Mouse (Mus musculus) lung, postnatal 0 days (tissue): ENCODE measurements around the gene Rpl21. TPM values are rescaled to one million over a fixed set of nuclear protein-coding genes. Genes with fewer than 3 reads are reported as not detected.

Source experiments
- ATAC-seq: fragments of 200-750 bp; cut with Nextera tagmentation; 2 replicates; pipeline ENCODE4 v1.8.0; 2017; ENCODE audit warnings: moderate library complexity
- DNase-seq: peaks from one replicate; pipeline ENCODE4 v3.0.0-alpha.2; 2016; ENCODE audit warnings: low spot score
- H3K27ac ChIP-seq: fragments of 300-500 bp; sonication (generic); 2 replicates; pipeline ENCODE4 v1.5.1; 2014; ENCODE audit warnings: antibody characterized with exemption, mild to moderate bottlenecking, low read length, mixed read lengths
- H3K27me3 ChIP-seq: fragments of 300-500 bp; sonication (generic); replicated peaks from 2 replicates; pipeline ENCODE4 v1.6.1; 2014; ENCODE audit warnings: low read length, mixed read lengths; ENCODE audit not compliant: insufficient read depth
- H3K36me3 ChIP-seq: fragments of 300-500 bp; sonication (generic); 2 replicates; pipeline ENCODE4 v1.6.1; 2014; ENCODE audit warnings: low read length, mixed read lengths; ENCODE audit not compliant: insufficient read depth
- H3K4me1 ChIP-seq: fragments of 300-500 bp; sonication (generic); 2 replicates; pipeline ENCODE4 v1.6.1; 2014; ENCODE audit warnings: antibody characterized with exemption, low read depth, low read length, mixed read lengths; ENCODE audit not compliant: insufficient read depth
- H3K4me2 ChIP-seq: fragments of 300-500 bp; sonication (generic); replicated peaks from 2 replicates; pipeline ENCODE4 v1.6.1; 2014; ENCODE audit warnings: low read depth, mild to moderate bottlenecking, low read length, moderate library complexity, mixed read lengths
- H3K4me3 ChIP-seq: fragments of 300-500 bp; sonication (generic); 2 replicates; pipeline ENCODE4 v1.5.1; 2014; ENCODE audit warnings: low read depth, low read length
- H3K9ac ChIP-seq: fragments of 300-500 bp; sonication (generic); replicated peaks from 2 replicates; pipeline ENCODE4 v1.6.1; 2014; ENCODE audit warnings: low read depth, mild to moderate bottlenecking
- H3K9me3 ChIP-seq: fragments of 300-500 bp; sonication (generic); 2 replicates; pipeline ENCODE4 v1.6.1; 2016; ENCODE audit warnings: low read length, mixed read lengths
- CTCF ChIP-seq: IDR thresholded peaks from 2 replicates; pipeline ENCODE4 v1.5.1; 2016; ENCODE audit warnings: antibody characterized with exemption, mild to moderate bottlenecking
- EP300 ChIP-seq: IDR thresholded peaks from 2 replicates; pipeline ENCODE4 v1.6.1; 2016; ENCODE audit warnings: antibody characterized with exemption, mild to moderate bottlenecking, control low read depth
- WGBS: fragments of 180-500 bp; shearing (Covaris S2); extraction: QIAGEN DNeasy Blood & Tissue Kit; methylation state at CpG from one replicate; pipeline ENCODE4 v1.1.7; 2014; 5-methylcytosine and 5-hydroxymethylcytosine counted together
- polyA plus RNA-seq: library from polyadenylated mRNA; unstranded; fragments of >200 nt; fragmentation: Nextera tagmentation; extraction: Ambion mirVana; gene quantifications from 2 replicates; pipeline ENCODE4 v1.2.1, GENCODE M21; 2015

Gene Rpl21
- polyA plus RNA-seq, 1 experiment from 2014 or later = 489 TPM

DNA sequence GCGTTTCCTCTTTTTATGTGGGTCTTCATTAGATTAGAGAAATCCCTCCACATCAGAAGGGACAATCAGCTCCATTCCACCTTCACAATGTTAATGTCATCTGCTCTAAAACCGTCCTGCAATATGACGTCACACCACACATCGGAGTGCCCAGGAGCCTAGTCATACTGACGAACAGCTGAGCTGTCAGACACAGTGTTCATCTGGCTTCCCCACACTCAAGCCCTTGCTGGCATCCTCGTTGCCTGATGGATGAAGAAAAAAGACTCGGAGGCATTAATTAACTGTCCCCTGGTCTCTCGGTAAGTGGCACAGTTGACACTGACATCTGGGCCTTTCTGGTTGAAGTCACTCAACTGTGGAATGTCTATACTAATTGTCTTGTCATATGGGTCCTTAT lies 26.6 kb downstream of the Rpl21 start:
- H3K4me2 ChIP-seq = no peak overlapping the region
- TF ChIP-seq CTCF (no peak), EP300 (no peak)
- H3K36me3 ChIP-seq = no peaks in the 10 kb centered on the region
- ATAC-seq (no peak), DNase-seq (no peak)
- no peak overlapping the region for H3K9ac ChIP-seq
- H3K4me3 ChIP-seq = no peak overlapping the region
- no peaks in the 10 kb centered on the region for H3K27me3 ChIP-seq
- H3K27ac ChIP-seq = no peak overlapping the region
- H3K9me3 ChIP-seq = no peaks in the 10 kb centered on the region
- 72% methylated on average over 8 of the region's 8 CpGs for WGBS
- H3K4me1 ChIP-seq = no peaks in the 10 kb centered on the region; the same call in 1 of the 2 replicates

DNA sequence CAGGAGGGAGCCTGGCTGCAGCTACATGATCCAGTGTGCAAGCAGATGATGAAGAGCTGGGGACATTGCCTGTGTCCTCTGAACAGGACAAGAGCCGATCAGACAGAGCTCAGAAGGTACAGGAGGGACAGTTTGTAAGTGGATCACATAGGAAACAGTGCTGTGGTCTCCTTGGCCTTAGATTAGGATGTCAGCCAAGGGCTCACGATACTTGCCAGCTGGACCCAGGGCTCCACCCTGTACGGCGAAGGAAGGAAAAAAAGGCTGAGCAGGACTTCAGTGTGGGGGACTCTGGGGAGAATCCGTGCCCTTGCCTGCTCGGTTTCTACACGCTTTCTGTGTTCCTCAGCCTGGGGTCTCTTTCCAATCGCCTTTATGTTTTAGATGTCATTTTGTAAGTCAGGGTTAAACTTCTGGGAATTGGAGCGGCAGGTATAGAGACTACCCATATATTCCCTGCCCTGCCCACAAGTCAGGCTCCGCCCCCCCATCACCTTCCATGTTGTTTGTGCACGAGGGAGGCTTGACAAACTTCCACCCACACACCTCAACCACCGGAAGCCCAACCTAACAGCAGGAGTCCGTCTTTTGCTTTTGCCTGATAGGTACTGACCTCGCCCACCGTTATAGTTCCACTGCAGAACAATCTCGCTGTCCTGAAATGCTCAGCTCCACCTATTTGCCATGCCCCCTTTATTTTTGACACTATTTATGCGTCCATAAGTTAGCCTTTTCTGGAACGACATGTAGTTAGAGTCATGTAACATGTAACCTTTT lies 27.7 kb downstream of the Rpl21 start:
- Histone ChIP-seq H3K4me2 (no peak overlapping the region), H3K9me3 (no peaks in the 10 kb centered on the region), H3K27me3 (no peaks in the 10 kb centered on the region), H3K9ac (no peak overlapping the region), H3K4me3 (no peak overlapping the region), H3K36me3 (no peaks in the 10 kb centered on the region), H3K27ac (no peak overlapping the region), H3K4me1 (no peaks in the 10 kb centered on the region; the same call in 1 of the 2 replicates)
- no peak for TF ChIP-seq EP300
- no peak for TF ChIP-seq CTCF
- ATAC-seq (no peak), DNase-seq (no peak)
- 56% methylated on average over 18 of the region's 18 CpGs for WGBS

DNA sequence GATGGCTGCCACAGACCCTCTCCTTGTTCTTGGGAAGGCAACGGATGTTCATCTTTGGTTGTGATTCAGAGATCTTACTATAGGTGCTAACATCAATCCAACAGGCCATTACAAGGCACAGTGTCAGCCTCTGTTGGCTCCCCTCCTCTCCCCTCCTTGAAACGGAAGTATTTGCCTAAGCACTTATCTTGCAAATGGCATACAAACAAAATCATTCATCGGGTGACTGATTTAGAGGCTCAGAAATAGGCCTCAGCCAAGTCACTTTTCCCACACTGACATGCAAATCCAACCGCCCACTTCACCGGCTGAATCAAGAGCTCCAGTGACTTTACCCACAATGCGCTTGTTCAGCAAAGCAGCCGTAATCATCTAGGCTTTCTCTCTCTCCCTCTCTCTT lies 28.9 kb downstream of the Rpl21 start:
- ATAC-seq (peak; percentile 67), DNase-seq (peak; percentile 79)
- 18% methylated on average over 7 of the region's 7 CpGs for WGBS
- Histone ChIP-seq H3K4me2 (no peak overlapping the region), H3K9me3 (no peaks in the 10 kb centered on the region), H3K27ac (no peak overlapping the region), H3K36me3 (no peaks in the 10 kb centered on the region), H3K4me1 (no peaks in the 10 kb centered on the region; the same call in 1 of the 2 replicates), H3K27me3 (no peaks in the 10 kb centered on the region), H3K9ac (no peak overlapping the region), H3K4me3 (no peak overlapping the region)
- no peak for TF ChIP-seq CTCF
- 0 out of 2 replicates have a peak, but pooled peaks have one; percentile 8 for TF ChIP-seq EP300

DNA sequence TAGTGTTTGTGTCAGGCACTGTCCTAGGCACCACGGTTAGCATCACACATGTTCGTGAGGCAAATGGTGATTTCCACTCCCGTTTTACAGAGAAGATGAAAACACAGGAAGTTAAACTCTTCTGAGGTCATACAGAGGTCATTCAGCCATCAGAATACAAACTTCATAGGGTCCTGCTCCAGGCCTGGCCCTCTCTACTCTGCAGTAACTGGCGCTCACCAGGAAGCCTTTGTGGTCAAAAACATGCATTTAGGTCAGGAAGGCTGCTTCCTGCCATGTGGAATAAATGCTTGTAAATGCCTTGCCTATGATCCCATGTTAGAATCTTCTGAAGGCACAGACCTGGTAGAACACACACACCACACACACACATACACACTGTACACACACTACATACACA lies 32.8 kb downstream of the Rpl21 start:
- Histone ChIP-seq H3K4me2 (no peak overlapping the region), H3K9ac (no peak overlapping the region), H3K27me3 (no peaks in the 10 kb centered on the region), H3K4me1 (peaks cover 2% of the 10 kb centered on the region; the same call in 1 of the 2 replicates), H3K9me3 (no peaks in the 10 kb centered on the region), H3K27ac (no peak overlapping the region), H3K4me3 (no peak overlapping the region), H3K36me3 (no peaks in the 10 kb centered on the region)
- DNase-seq (no peak), ATAC-seq (no peak)
- WGBS = 40% methylated on average over 4 of the region's 4 CpGs
- TF ChIP-seq EP300 (no peak), CTCF (no peak)

DNA sequence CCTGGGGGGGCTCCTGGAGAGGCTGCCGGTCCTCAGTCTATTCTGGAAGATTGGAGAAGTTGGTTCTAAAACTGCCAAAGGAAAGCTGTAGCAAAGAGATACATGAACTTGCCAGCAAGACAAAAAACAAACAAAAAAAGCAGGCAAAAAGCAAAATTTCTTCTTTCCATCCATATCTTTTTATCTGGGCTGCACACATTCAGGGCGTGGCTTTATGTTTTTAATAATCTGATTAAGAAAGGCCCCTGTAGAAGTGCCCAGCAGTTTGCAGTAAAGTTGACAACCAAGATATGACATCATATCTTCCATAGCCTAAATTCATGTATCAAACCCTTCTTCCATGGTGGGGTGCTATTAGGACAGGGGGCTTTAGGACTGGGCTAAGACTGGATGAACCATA lies 33.6 kb downstream of the Rpl21 start:
- Histone ChIP-seq H3K27me3 (no peaks in the 10 kb centered on the region), H3K4me1 (0 out of 2 replicates have a peak, but pooled peaks cover 2% of the 10 kb centered on the region), H3K27ac (no peak overlapping the region), H3K4me3 (no peak overlapping the region), H3K9ac (no peak overlapping the region), H3K9me3 (no peaks in the 10 kb centered on the region), H3K36me3 (no peaks in the 10 kb centered on the region), H3K4me2 (no peak overlapping the region)
- WGBS = 89% methylated on average over 2 of the region's 2 CpGs
- no peak for DNase-seq
- TF ChIP-seq CTCF (no peak), EP300 (no peak)
- ATAC-seq = no peak

DNA sequence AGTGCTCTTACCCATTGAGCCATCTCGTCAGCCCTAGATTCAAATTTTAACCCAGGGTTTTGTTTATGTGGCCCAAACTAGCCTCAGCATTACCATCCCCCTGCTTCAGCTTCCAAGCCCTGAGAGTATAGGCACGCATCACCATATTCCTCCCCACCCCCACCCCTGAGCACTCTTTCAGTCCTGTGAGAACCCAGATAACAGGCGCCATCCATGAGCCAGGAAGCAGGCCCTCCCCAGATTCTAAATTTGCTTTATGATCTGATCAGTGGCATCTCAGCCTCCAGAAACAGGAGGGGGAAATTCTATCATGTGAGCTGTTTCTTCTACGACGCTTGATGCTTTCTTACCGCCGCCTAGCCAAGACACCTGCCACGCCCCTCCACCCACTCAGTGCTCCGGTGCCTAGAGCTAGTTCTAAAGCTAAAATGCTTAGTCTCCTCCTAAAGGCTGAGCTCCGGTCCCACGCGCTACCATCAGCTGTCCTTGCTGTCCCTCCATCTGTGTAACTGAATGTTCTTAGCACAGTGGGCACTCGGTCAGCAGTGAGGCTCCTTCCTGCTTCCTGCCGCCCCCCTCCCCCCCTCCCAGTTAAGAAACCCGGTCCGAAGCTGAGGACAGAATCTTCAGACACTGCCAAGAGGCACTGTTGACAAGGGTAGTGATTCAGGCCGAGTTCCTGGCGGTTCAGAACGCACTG lies 34.7 kb downstream of the Rpl21 start:
- TF ChIP-seq EP300 (no peak), CTCF (no peak)
- ATAC-seq = peak; percentile 94
- H3K4me1 ChIP-seq = 0 out of 2 replicates have a peak, but pooled peaks cover 2% of the 10 kb centered on the region
- peak overlapping the region; percentile 56 for H3K4me2 ChIP-seq
- H3K9me3 ChIP-seq = no peaks in the 10 kb centered on the region
- 2% methylated on average over 19 of the region's 19 CpGs for WGBS
- H3K9ac ChIP-seq = no peak overlapping the region; the same call in 1 of the 2 replicates
- H3K36me3 ChIP-seq = no peaks in the 10 kb centered on the region
- no peaks in the 10 kb centered on the region for H3K27me3 ChIP-seq
- DNase-seq = peak; percentile 84
- H3K4me3 ChIP-seq = no peak overlapping the region
- H3K27ac ChIP-seq = peak overlapping the region; percentile 71
